In the genomic region with DNA sequence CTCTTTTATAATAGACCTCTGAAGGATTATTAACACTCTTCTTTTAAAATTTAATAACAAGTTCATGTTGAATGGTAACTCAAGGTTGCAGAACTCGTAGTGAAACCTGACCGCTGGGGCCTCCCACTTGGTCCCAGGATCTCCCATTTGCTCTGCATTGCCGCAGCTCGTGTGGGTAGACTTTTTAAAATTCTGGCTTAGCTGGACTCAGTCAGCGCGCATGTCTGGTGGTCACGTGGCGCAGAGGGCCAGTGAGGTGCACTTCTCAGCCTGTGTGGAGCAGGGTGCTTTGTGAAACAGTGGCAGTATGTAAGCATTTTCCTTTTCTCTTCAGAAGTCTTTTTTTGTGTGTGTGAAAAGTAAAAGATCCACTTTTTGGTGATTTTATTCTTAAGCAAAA, we compare ENCODE assay signal across 31 mouse cellular contexts. TPM values are rescaled to one million over a fixed set of nuclear protein-coding genes. Genes with fewer than 3 reads are reported as not detected.
A peak's percentile ranks its signal among the peaks of the same experiment; 100 is the strongest.
DNase-seq lines count a peak whose midpoint lies in the region; ATAC-seq and TF ChIP-seq lines count a peak whose summit lies in the region.
"Had no signal": no experiment of that assay in that cellular context is flagged by ENCODE, and none has a peak within 500 bp of the region (broad histone marks: within the 10 kb centered on the region; RNA-seq: fewer than 3 reads in every experiment).

No protein-coding gene starts in this region.

- H3K36me3 ChIP-seq in intestine, embryonic 14.5 days (ENCODE audit: control insufficient read depth, insufficient read depth, low read length): peaks cover 20% of the 10 kb centered on the region
- 0 out of 2 replicates have a peak, but pooled peaks cover 4% of the 10 kb centered on the region for H3K36me3 ChIP-seq in intestine, embryonic 15.5 days
- peaks cover 5% of the 10 kb centered on the region; the same call in 1 of the 2 replicates for H3K36me3 ChIP-seq in intestine, embryonic 16.5 days (ENCODE audit: control insufficient read depth, insufficient read depth, low read length)
- H3K36me3 ChIP-seq in hindbrain, postnatal 0 days (ENCODE audit: insufficient read depth, low read length): peaks cover 13% of the 10 kb centered on the region; the same call in 1 of the 2 replicates
- peaks cover 51% of the 10 kb centered on the region for H3K36me3 ChIP-seq in forebrain, embryonic 13.5 days (ENCODE audit: poor library complexity, severe bottlenecking)

- no peak overlapping the region for H3K4me3 ChIP-seq in intestine, embryonic 14.5 days (ENCODE audit: low read depth, low read length)
- no peak overlapping the region for H3K4me3 ChIP-seq in intestine, embryonic 15.5 days (replicated peaks)
- H3K4me3 ChIP-seq in intestine, embryonic 16.5 days (ENCODE audit: low read length): no peak overlapping the region
- no peak overlapping the region for H3K4me3 ChIP-seq in hindbrain, postnatal 0 days (ENCODE audit: low read length)
- H3K4me3 ChIP-seq in forebrain, embryonic 13.5 days: no peak overlapping the region
- H3K4me3 ChIP-seq: forebrain, embryonic 15.5 days; gastrocnemius, adult 2 months; heart, embryonic 13.5 days; layer of hippocampus, adult 2 months; limb, embryonic 13.5 days; myocyte; neural tube, embryonic 12.5 days had no signal

- H3K4me2 ChIP-seq in intestine, embryonic 14.5 days (ENCODE audit: low read length): no peak overlapping the region
- no peak overlapping the region for H3K4me2 ChIP-seq in intestine, embryonic 15.5 days (replicated peaks)
- H3K4me2 ChIP-seq in intestine, embryonic 16.5 days (ENCODE audit: low read depth, low read length): no peak overlapping the region
- H3K4me2 ChIP-seq in hindbrain, postnatal 0 days (ENCODE audit: low read depth, low read length): no peak overlapping the region
- no peak overlapping the region for H3K4me2 ChIP-seq in forebrain, embryonic 13.5 days
- H3K4me2 ChIP-seq: forebrain, embryonic 15.5 days; heart, embryonic 13.5 days; hindbrain, embryonic 14.5 days; limb, embryonic 13.5 days; lung, embryonic 14.5 days; midbrain, embryonic 11.5 days; neural tube, embryonic 12.5 days had no signal

- ATAC-seq in intestine, embryonic 14.5 days (replicated peaks; ENCODE audit: low FRiP score, low TSS enrichment, low read depth): no peak
- ATAC-seq in intestine, embryonic 15.5 days: no peak
- no peak for ATAC-seq in intestine, embryonic 16.5 days
- ATAC-seq in hindbrain, postnatal 0 days: no peak
- no peak for ATAC-seq in forebrain, embryonic 13.5 days
- ATAC-seq: forebrain, embryonic 15.5 days; inflammation-experienced regulatory T-cells, adult 6 months had no signal

- peak; percentile 24 for DNase-seq in intestine, embryonic 14.5 days (ENCODE audit: low spot score)
- peak; percentile 66 to 72 for DNase-seq in kidney, adult 8-10 months
- peak; percentile 48 for DNase-seq in kidney, postnatal 10 days
- no peak for DNase-seq in adipocyte (ENCODE audit: low spot score)
- DNase-seq in hindbrain, postnatal 0 days (ENCODE audit: low spot score): no peak
- DNase-seq: adrenal gland, postnatal 14 days; cerebellum, adult 11 months; cerebellum, adult 9-10 months; cerebellum, postnatal 36 days; gastrocnemius, adult 2 months; gastrocnemius, postnatal 36 days; heart, postnatal 10 days; lung, embryonic 14.5 days; lung, postnatal 14 days; retina, postnatal 1 day; right cerebral cortex, postnatal 25 days; spleen, adult 18-20 months; thymus, postnatal 14 days had no signal

- H3K4me1 ChIP-seq in intestine, embryonic 14.5 days (replicated peaks; ENCODE audit: control insufficient read depth, insufficient read depth, low read length): no peaks in the 10 kb centered on the region
- no peaks in the 10 kb centered on the region for H3K4me1 ChIP-seq in intestine, embryonic 15.5 days (replicated peaks)
- 0 out of 2 replicates have a peak, but pooled peaks cover under 1% of the 10 kb centered on the region for H3K4me1 ChIP-seq in intestine, embryonic 16.5 days (ENCODE audit: control insufficient read depth, insufficient read depth, low read length)
- H3K4me1 ChIP-seq in hindbrain, postnatal 0 days (ENCODE audit: insufficient read depth, low read length): no peaks in the 10 kb centered on the region
- H3K4me1 ChIP-seq in forebrain, embryonic 13.5 days: no peaks in the 10 kb centered on the region
- H3K4me1 ChIP-seq: forebrain, embryonic 15.5 days; heart, embryonic 13.5 days; neural tube, embryonic 12.5 days had no signal

- H3K9me3 ChIP-seq in intestine, embryonic 14.5 days (ENCODE audit: control insufficient read depth, low read length): no peaks in the 10 kb centered on the region
- H3K9me3 ChIP-seq in intestine, embryonic 15.5 days: no peaks in the 10 kb centered on the region
- no peaks in the 10 kb centered on the region for H3K9me3 ChIP-seq in intestine, embryonic 16.5 days (ENCODE audit: control insufficient read depth, low read length)
- no peaks in the 10 kb centered on the region for H3K9me3 ChIP-seq in hindbrain, postnatal 0 days (ENCODE audit: low read length)
- no peaks in the 10 kb centered on the region for H3K9me3 ChIP-seq in forebrain, embryonic 13.5 days (replicated peaks)
- H3K9me3 ChIP-seq: forebrain, embryonic 15.5 days; heart, embryonic 13.5 days; limb, embryonic 13.5 days; neural tube, embryonic 12.5 days had no signal

- WGBS in intestine, embryonic 14.5 days: 89% methylated on average over 8 of the region's 8 CpGs
- 90% methylated on average over 8 of the region's 8 CpGs for WGBS in intestine, embryonic 15.5 days
- 92% methylated on average over 8 of the region's 8 CpGs for WGBS in intestine, embryonic 16.5 days
- WGBS in hindbrain, postnatal 0 days: 89% methylated on average over 8 of the region's 8 CpGs
- 88% methylated on average over 8 of the region's 8 CpGs for WGBS in forebrain, embryonic 13.5 days

- H3K9ac ChIP-seq in intestine, embryonic 14.5 days (ENCODE audit: low read length): no peak overlapping the region
- H3K9ac ChIP-seq in intestine, embryonic 15.5 days: no peak overlapping the region
- no peak overlapping the region for H3K9ac ChIP-seq in intestine, embryonic 16.5 days (ENCODE audit: low read depth, low read length)
- no peak overlapping the region for H3K9ac ChIP-seq in hindbrain, postnatal 0 days (replicated peaks; ENCODE audit: low read length)
- no peak overlapping the region for H3K9ac ChIP-seq in forebrain, embryonic 13.5 days
- H3K9ac ChIP-seq: forebrain, embryonic 15.5 days; heart, embryonic 13.5 days; hindbrain, embryonic 14.5 days; limb, embryonic 13.5 days; liver, embryonic 14.5 days; lung, embryonic 14.5 days; neural tube, embryonic 12.5 days had no signal

- no peak for TF ChIP-seq CTCF in hindbrain, postnatal 0 days (IDR thresholded peaks at IDR 0.05; ENCODE audit: low read depth)

- H3K27ac ChIP-seq in intestine, embryonic 14.5 days (ENCODE audit: low read depth): no peak overlapping the region
- H3K27ac ChIP-seq in intestine, embryonic 15.5 days: no peak overlapping the region
- peak overlapping the region; percentile 7; the same call in 1 of the 2 replicates for H3K27ac ChIP-seq in intestine, embryonic 16.5 days (ENCODE audit: low read length)
- H3K27ac ChIP-seq in hindbrain, postnatal 0 days: no peak overlapping the region
- H3K27ac ChIP-seq in forebrain, embryonic 13.5 days: no peak overlapping the region
- H3K27ac ChIP-seq: forebrain, embryonic 15.5 days; gastrocnemius, adult 2 months; heart, embryonic 13.5 days; hindbrain, embryonic 14.5 days; layer of hippocampus, adult 2 months; limb, embryonic 13.5 days; liver, embryonic 14.5 days; neural tube, embryonic 12.5 days had no signal

- no peaks in the 10 kb centered on the region for H3K27me3 ChIP-seq in intestine, embryonic 14.5 days (replicated peaks; ENCODE audit: control insufficient read depth, insufficient read depth, low read length)
- no peaks in the 10 kb centered on the region for H3K27me3 ChIP-seq in intestine, embryonic 15.5 days (replicated peaks)
- H3K27me3 ChIP-seq in intestine, embryonic 16.5 days (replicated peaks; ENCODE audit: control insufficient read depth, insufficient read depth, low read length): no peaks in the 10 kb centered on the region
- H3K27me3 ChIP-seq in hindbrain, postnatal 0 days (ENCODE audit: insufficient read depth, low read length): no peaks in the 10 kb centered on the region
- no peaks in the 10 kb centered on the region for H3K27me3 ChIP-seq in forebrain, embryonic 13.5 days
- H3K27me3 ChIP-seq: forebrain, embryonic 15.5 days; heart, embryonic 13.5 days; limb, embryonic 13.5 days; neural tube, embryonic 12.5 days had no signal

RNA-seq across cellular contexts. Expression of gene Ctbs, which starts 6.7 kb away (rescaled TPM):
- 12.1 and 12.8 TPM in 2 replicates for polyA plus RNA-seq in intestine, embryonic 14.5 days (2014; fragmentation: Nextera tagmentation; extraction: Ambion mirVana)
- 10.1 and 11.3 TPM in 2 replicates for polyA plus RNA-seq in intestine, embryonic 15.5 days (2015; fragmentation: Nextera tagmentation; extraction: Ambion mirVana)
- polyA plus RNA-seq in intestine, embryonic 16.5 days (2015; fragmentation: Nextera tagmentation; extraction: Ambion mirVana): 11.0 and 11.6 TPM in 2 replicates
- 6.6 and 11.4 TPM in 2 replicates for total RNA-seq in hindbrain, postnatal 0 days (2014; rRNA removed)
- polyA plus RNA-seq in hindbrain, postnatal 0 days (2015; fragmentation: Nextera tagmentation; extraction: Ambion mirVana): 5.7 and 6.2 TPM in 2 replicates
- polyA plus RNA-seq in forebrain, embryonic 13.5 days (2015; fragmentation: Nextera tagmentation; extraction: Ambion mirVana): 3.1 and 3.5 TPM in 2 replicates

RNA-seq across cellular contexts. Expression of gene Ssx2ip, which starts 38.5 kb away (rescaled TPM):
- polyA plus RNA-seq in intestine, embryonic 14.5 days (2014; fragmentation: Nextera tagmentation; extraction: Ambion mirVana): 36.3 and 38.1 TPM in 2 replicates
- polyA plus RNA-seq in intestine, embryonic 15.5 days (2015; fragmentation: Nextera tagmentation; extraction: Ambion mirVana): 38.6 and 41.5 TPM in 2 replicates
- 36.1 and 38.1 TPM in 2 replicates for polyA plus RNA-seq in intestine, embryonic 16.5 days (2015; fragmentation: Nextera tagmentation; extraction: Ambion mirVana)
- total RNA-seq in hindbrain, postnatal 0 days (2014; rRNA removed): 21.7 and 23.6 TPM in 2 replicates
- polyA plus RNA-seq in hindbrain, postnatal 0 days (2015; fragmentation: Nextera tagmentation; extraction: Ambion mirVana): 21.7 and 23.5 TPM in 2 replicates
- polyA plus RNA-seq in forebrain, embryonic 13.5 days (2015; fragmentation: Nextera tagmentation; extraction: Ambion mirVana): 22.8 and 23.3 TPM in 2 replicates

RNA-seq across cellular contexts. Expression of gene Spata1, which starts 56.6 kb away (rescaled TPM):
- 3.7 and 4.4 TPM in 2 replicates for polyA plus RNA-seq in intestine, embryonic 14.5 days (2014; fragmentation: Nextera tagmentation; extraction: Ambion mirVana)
- polyA plus RNA-seq in intestine, embryonic 15.5 days (2015; fragmentation: Nextera tagmentation; extraction: Ambion mirVana): 2.8 and 2.9 TPM in 2 replicates
- 2.0 and 2.3 TPM in 2 replicates for polyA plus RNA-seq in intestine, embryonic 16.5 days (2015; fragmentation: Nextera tagmentation; extraction: Ambion mirVana)
- total RNA-seq in hindbrain, postnatal 0 days (2014; rRNA removed): 1.4 and 5.6 TPM in 2 replicates
- polyA plus RNA-seq in hindbrain, postnatal 0 days (2015; fragmentation: Nextera tagmentation; extraction: Ambion mirVana): 3.2 and 4.9 TPM in 2 replicates
- polyA plus RNA-seq in forebrain, embryonic 13.5 days (2015; fragmentation: Nextera tagmentation; extraction: Ambion mirVana): 4.2 and 4.5 TPM in 2 replicates

RNA-seq across cellular contexts. Expression of gene Gng5, which starts 56.7 kb away (rescaled TPM):
- 1,003 and 1,057 TPM in 2 replicates for polyA plus RNA-seq in intestine, embryonic 14.5 days (2014; fragmentation: Nextera tagmentation; extraction: Ambion mirVana)
- 999 and 1,061 TPM in 2 replicates for polyA plus RNA-seq in intestine, embryonic 15.5 days (2015; fragmentation: Nextera tagmentation; extraction: Ambion mirVana)
- 976 and 1,024 TPM in 2 replicates for polyA plus RNA-seq in intestine, embryonic 16.5 days (2015; fragmentation: Nextera tagmentation; extraction: Ambion mirVana)
- total RNA-seq in hindbrain, postnatal 0 days (2014; rRNA removed): 100 and 119 TPM in 2 replicates
- 411 and 424 TPM in 2 replicates for polyA plus RNA-seq in hindbrain, postnatal 0 days (2015; fragmentation: Nextera tagmentation; extraction: Ambion mirVana)
- polyA plus RNA-seq in forebrain, embryonic 13.5 days (2015; fragmentation: Nextera tagmentation; extraction: Ambion mirVana): 754 and 826 TPM in 2 replicates

Comparison
In these comparisons a context has a peak if more than half of its experiments do, and no peak if none do; other contexts are left out.
1. DNase-seq: peak in intestine, embryonic 14.5 days (single experiment), kidney, adult 8-10 months (2 of 2) and kidney, postnatal 10 days (single experiment); none in adipocyte (single experiment) and hindbrain, postnatal 0 days (single experiment).